Comparison of ENCODE assay signal across 9 mouse cellular contexts in genomic region chr11:26961336-26961980, GRCm38 (mm10).
A peak's percentile ranks its signal among the peaks of the same experiment; 100 is the strongest.
DNase-seq lines count a peak whose midpoint lies in the region; ATAC-seq and TF ChIP-seq lines count a peak whose summit lies in the region.
"Had no signal": no experiment of that assay in that cellular context is flagged by ENCODE, and none has a peak within 500 bp of the region (broad histone marks: within the 10 kb centered on the region; RNA-seq: fewer than 3 reads in every experiment).

No protein-coding gene starts in this region.

- H3K9me3 ChIP-seq in forebrain, embryonic 16.5 days (ENCODE audit: control insufficient read depth, low read length), result no peaks in the 10 kb centered on the region
- H3K9me3 ChIP-seq in lung, embryonic 14.5 days (ENCODE audit: low read depth, low read length), result no peaks in the 10 kb centered on the region
- H3K9me3 ChIP-seq: liver, embryonic 15.5 days had no signal

- peak overlapping the region; percentile 49 for H3K9ac ChIP-seq in forebrain, embryonic 16.5 days (replicated peaks; ENCODE audit: low read depth, low read length)
- no peak overlapping the region for H3K9ac ChIP-seq in lung, embryonic 14.5 days
- H3K9ac ChIP-seq: liver, embryonic 15.5 days had no signal

- peak overlapping the region; percentile 75 for H3K27ac ChIP-seq in forebrain, embryonic 16.5 days (ENCODE audit: low read length)
- no peak overlapping the region for H3K27ac ChIP-seq in lung, embryonic 14.5 days (ENCODE audit: low read depth)
- H3K27ac ChIP-seq: liver, embryonic 15.5 days had no signal

- WGBS in forebrain, embryonic 16.5 days, result under 1% methylated on average over 5 of the region's 5 CpGs
- WGBS in lung, embryonic 14.5 days, result 6% methylated on average over 5 of the region's 5 CpGs

- TF ChIP-seq CTCF in lung, embryonic 14.5 days (IDR thresholded peaks at IDR 0.05; ENCODE audit: low read depth), result peak; percentile 89

- peak overlapping the region; percentile 41 for H3K4me2 ChIP-seq in forebrain, embryonic 16.5 days (ENCODE audit: low read length)
- no peak overlapping the region; the same call in 1 of the 2 replicates for H3K4me2 ChIP-seq in lung, embryonic 14.5 days
- H3K4me2 ChIP-seq: liver, embryonic 15.5 days had no signal

- H3K36me3 ChIP-seq in forebrain, embryonic 16.5 days (ENCODE audit: control insufficient read depth, insufficient read depth), result no peaks in the 10 kb centered on the region
- H3K36me3 ChIP-seq in lung, embryonic 14.5 days (ENCODE audit: insufficient read depth), result no peaks in the 10 kb centered on the region
- H3K36me3 ChIP-seq: liver, embryonic 15.5 days had no signal

- DNase-seq in ES-CJ7 (ENCODE audit: low read depth, low spot score), result peak; percentile 86
- peak; percentile 52 for DNase-seq in cerebellum, adult 11 months
- DNase-seq in heart, postnatal 36 days, result peak; percentile 78 to 84
- DNase-seq in layer of hippocampus, adult 18-20 months (ENCODE audit: low spot score in 2 of 2), result peak; percentile 79 to 94
- peak; percentile 94 for DNase-seq in lung, embryonic 14.5 days
- peak; percentile 80 for DNase-seq in ovary, postnatal 10 days (ENCODE audit: low spot score)
- peak; percentile 56 for DNase-seq in thymus, postnatal 0 days (ENCODE audit: low spot score)

- peaks cover 19% of the 10 kb centered on the region for H3K4me1 ChIP-seq in forebrain, embryonic 16.5 days (replicated peaks; ENCODE audit: control insufficient read depth, insufficient read depth, low read length)
- 0 out of 2 replicates have a peak, but pooled peaks cover 3% of the 10 kb centered on the region for H3K4me1 ChIP-seq in lung, embryonic 14.5 days (ENCODE audit: insufficient read depth)
- H3K4me1 ChIP-seq: liver, embryonic 15.5 days had no signal

- intact Hi-C loops in heart, postnatal 36 days (cut with DNase I), result no loop called here

- no peak overlapping the region for H3K4me3 ChIP-seq in forebrain, embryonic 16.5 days (replicated peaks; ENCODE audit: low read length)
- no peak overlapping the region for H3K4me3 ChIP-seq in lung, embryonic 14.5 days (ENCODE audit: low read depth, low read length)
- H3K4me3 ChIP-seq: liver, embryonic 15.5 days had no signal

- H3K27me3 ChIP-seq in forebrain, embryonic 16.5 days (replicated peaks; ENCODE audit: control insufficient read depth, insufficient read depth, low read length), result no peaks in the 10 kb centered on the region
- H3K27me3 ChIP-seq in lung, embryonic 14.5 days (ENCODE audit: insufficient read depth, low read length), result no peaks in the 10 kb centered on the region
- H3K27me3 ChIP-seq: liver, embryonic 15.5 days had no signal

- peak; percentile 99 for ATAC-seq in forebrain, embryonic 16.5 days
- ATAC-seq in lung, embryonic 14.5 days (ENCODE audit: insufficient read depth), result peak; percentile 97
